Mouse (Mus musculus): ENCODE results near the gene Tmem163.

The Tmem163 gene

GRCm38 (mm10) chr1:127555822-127556485 is 123.4 kb downstream of the Tmem163 start:
- no peak for DNase-seq

GRCm38 (mm10) chr1:127548078-127548477 is 131.3 kb downstream of the Tmem163 start:
- DNase-seq, result no peak

DNA sequence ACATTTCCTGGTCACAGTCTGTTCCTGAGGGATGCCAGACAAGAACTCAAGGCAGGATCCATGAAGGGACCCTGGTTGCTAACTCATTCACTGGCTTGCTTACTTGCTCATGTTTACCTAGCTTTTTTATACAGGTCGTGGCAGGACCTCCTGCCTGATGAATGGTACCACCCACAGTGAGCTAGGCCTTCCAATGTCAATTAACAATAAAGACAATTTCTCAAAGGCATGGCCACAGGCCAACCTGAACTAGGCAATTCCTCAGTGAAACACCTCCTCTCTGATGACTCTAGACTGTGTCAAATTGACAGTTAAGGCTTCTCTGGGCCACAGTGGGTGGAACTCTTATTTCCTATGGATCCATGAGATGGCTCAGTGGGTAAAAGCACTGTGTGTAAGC is 136.6 kb downstream of the Tmem163 start:
- no peak for DNase-seq

DNA sequence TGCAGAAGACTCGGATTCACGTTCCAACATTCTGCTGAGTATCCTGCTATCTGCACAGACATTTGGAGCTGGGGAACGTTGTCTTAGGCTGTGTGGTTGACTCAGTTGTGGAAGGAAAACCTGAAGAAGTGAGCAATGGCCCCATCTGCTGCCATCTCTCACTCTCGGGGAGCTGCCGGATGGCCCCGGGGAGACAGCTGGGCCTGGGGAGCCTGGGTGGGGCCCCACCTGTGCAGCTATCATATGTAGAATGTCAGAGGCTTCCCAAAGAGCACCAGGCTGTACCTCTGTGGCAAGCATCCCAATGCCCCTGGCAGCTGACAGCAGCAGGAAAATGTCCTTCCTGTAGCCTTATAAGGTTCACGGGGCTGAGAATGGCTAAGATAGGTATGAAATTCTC is 137.4 kb downstream of the Tmem163 start:
- DNase-seq, result peak; percentile 90 to 91

DNA sequence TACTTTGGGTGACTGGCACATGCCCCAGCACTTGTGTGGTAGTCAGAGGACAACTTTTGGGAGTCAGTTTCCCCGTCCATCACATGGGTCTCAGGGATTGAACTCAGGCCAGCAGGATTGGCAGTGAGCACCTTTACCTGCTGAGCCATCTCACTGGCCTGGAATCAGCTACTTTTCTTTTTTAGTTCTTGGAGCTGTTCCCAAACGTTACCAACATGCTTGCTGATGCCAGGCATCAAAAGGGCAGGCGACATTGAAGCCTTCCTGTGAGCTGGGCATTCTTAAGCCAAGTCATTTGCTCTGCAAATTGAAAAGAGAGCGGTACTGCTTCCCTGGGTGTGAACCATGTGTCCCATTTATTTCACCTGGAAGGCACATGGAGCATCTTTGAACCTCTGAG is 137.8 kb downstream of the Tmem163 start:
- DNase-seq, result peak; percentile 82 to 92

GRCm38 (mm10) chr1:127537204-127538038 is 141.9 kb downstream of the Tmem163 start:
- DNase-seq, result peak in 1 of 2 experiments; percentile 26

DNA sequence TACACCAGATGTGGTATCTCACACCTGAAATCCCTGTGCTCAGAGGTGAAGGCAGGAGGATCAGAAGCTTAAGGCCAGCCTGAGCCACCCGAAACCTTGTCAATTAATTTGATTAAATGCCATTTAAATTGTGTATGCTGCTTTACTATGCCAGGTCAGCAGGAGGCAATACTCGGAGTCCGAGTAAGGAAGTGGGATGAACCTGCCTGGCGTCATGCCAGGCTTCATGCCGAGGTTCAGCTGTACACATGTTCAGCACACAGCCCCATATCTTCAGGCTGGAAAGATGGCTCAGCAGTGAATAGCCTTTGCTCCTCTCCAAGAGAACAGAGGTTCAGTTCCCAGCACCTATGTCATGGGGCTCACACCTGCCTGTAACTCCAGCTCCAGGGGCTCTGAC is 142.9 kb downstream of the Tmem163 start:
- no peak for DNase-seq

DNA sequence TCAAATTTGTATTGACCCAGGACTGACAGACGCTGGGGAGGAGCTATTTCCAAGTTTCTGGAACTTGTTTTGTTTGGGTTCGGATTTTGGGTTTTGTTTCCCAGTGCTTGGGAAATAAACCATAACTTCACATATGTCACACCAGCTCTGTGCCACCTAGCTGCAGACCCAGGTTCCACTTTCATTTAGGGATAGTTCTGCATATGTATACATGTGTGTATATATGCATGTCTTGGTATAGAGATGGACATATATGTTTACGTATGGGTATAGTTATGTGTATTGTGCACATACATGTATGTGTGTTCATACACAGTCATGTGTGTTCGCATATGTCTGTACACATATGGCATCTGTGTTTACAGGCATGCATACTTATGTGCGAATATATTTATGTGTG is 147.6 kb downstream of the Tmem163 start:
- no peak for DNase-seq

- peak; percentile 52 to 58 for DNase-seq
Measured at GRCm38 (mm10) chr1:127530849-127531580, 148.3 kb downstream of the Tmem163 start.

GRCm38 (mm10) chr1:127523364-127523763 is 156.0 kb downstream of the Tmem163 start:
- no peak for DNase-seq

DNA sequence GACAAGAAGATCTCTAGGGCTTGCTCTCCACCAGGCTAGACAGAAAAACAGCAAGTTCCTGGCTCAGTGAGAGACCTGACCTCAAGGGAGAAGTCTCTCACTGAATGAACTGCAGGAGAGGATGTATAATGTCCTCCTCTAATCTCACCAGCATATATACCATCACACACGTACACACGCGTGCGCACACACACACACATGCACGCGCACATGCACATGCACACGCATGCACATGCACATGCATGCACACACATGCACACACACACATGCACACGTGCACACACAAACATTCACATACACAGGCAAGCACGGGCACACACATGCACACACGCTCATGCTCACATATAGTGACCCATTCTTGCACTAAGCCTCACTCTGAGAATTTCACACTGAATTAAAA is 164.5 kb downstream of the Tmem163 start:
- no peak for DNase-seq

DNA sequence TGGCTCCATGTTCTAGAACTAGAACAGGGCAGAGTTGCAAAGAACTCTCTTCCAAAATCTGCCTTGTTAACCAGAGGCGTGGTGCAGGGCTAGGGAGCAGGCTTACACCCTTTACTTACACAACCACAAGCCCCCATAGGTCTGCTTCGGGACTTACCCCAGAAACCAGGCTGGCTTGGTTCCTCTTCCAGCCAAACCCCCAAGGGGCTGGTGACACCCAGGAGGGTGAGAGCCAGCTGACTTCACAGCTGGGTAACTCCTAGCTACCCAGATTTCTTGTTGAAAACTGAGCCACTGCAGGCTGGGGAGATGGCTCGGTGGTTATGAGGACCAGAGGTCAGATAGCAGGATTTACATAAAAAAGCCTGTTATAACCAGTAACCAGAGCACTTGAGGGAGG is 164.9 kb downstream of the Tmem163 start:
- no peak for DNase-seq

- no peak for DNase-seq
Measured at GRCm38 (mm10) chr1:127513664-127514063, 165.7 kb downstream of the Tmem163 start.

DNA sequence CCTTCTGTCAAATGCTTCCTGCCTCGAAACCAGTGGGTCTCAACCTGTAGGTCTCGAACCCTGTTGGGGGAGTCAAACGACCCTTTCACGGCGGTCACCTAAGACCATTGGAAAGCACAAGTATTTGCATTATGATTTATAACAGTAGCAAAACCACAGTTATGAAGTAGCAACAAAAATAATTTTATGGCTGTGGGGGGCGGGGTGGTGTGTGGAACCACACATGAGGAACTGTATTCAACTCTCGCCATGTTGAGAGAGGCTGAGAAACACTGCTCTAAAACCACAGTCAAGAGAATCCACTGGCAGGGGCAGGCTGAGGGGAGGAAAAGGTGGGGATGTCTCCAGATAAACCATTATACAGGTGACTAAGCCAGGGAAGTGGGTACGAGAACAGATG is 166.2 kb downstream of the Tmem163 start:
- DNase-seq, result no peak

GRCm38 (mm10) chr1:127512709-127513108 is 166.6 kb downstream of the Tmem163 start:
- no peak for DNase-seq

DNA sequence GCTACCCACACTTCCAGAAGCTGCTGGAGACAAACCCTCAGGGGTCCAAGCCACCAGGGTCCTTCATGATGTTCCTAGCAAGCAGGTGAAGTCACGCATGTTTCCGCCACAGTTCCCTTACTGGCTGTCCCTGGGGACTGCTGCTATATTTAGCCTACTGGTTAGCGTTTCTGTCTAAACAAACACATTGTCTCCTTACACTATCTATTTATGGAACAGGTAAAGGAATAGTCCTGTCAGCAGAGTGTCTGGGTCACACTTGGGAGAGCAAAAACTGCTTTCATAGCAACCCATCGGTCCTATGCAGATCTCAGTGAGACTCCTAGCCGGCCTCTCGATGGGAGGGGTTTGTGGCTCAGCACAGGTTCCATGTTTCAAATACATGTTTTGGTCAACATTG is 168.0 kb downstream of the Tmem163 start:
- DNase-seq, result no peak

- DNase-seq, result peak; percentile 65 to 72
Measured at GRCm38 (mm10) chr1:127508921-127509320, 170.4 kb downstream of the Tmem163 start.

DNA sequence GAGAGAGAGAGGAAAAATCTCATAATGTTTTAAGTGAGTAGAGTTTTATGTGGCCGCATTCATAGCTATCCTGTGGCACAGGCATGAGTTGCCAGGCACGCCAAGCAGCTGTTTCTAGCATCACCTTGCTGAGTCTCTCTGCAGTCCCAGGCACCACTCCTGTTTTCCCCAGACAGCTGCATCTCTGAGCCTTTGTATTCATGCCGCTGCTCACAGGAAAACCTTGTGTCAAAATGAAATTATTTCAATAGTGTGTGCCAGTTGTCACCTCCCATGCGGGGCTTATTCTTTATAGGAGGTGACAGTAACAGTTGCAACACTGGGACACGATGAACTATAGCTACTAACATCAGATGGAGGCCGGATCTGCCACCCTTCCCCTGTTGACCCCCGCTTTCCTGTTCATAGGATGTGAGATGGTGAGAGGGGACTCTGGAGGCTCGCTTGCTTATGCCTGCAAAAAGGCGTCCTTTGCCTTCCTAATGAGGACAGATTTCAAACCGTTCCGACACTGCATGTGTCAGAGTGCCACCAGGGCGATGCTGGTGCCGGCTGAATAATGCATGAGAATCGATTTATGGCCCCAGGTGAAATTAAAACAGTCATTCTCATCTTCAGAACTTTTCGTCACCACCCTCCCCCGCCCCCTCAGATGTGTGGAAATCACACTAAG is 171.1 kb downstream of the Tmem163 start:
- DNase-seq, result no peak

DNA sequence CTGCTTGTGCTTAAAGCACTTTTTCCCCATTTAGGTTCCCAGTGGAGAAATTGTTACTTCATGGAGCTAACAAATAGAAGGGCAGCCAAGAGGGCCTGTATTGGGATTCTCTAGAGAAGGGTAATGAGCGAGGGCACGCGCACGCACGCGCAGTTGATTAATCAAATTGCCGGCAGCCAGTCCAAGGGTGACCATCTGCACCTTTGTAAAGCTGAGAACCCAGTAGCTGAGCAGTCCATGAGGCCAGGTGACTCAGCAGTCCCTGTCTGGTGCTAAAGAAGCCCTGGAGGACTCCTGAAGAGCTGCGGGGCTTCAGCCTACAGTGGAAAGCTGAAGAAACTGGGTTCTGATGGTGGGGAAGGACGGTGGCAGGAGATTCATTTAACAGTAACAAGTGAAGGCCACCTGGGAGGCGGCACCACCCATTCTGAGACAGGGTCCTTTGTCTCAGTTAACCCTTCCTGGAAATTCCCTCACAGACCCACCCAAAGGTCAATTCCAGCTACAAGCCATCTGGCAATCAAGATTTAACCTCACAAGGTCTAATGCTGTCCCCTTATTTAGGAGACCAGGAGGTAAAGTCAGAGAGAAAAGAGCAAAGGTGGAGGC is 172.2 kb downstream of the Tmem163 start:
- DNase-seq, result peak; percentile 72 to 73

GRCm38 (mm10) chr1:127500701-127501100 is 178.6 kb downstream of the Tmem163 start:
- no peak for DNase-seq

DNA sequence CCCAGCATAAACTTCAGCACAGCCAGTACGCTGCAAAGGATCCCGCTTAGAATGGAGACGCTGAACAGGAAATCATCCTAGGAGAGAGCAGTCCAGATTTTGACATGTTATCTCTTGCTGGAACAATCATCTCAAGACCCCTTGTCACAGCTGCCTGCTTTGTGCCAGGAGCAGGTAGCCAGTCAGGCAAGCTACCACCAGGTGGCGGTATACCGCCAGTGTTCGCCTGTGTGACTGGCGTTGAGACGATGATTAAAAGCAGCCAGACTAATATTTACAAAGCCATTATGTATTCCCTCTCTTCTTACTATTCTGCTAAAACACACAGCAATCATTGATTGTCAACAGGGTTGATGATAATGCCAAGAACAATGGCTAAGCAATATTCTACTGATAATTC is 179.1 kb downstream of the Tmem163 start:
- peak; percentile 91 to 93 for DNase-seq

- DNase-seq, result no peak
Measured at GRCm38 (mm10) chr1:127498746-127499145, 180.6 kb downstream of the Tmem163 start.

All from cerebellum, postnatal 36 days (tissue).